Mouse (Mus musculus): ENCODE data around the gene 4930558C23Rik.

GRCm38 (mm10) chr3:95435561-95435960 is 32.9 kb upstream of the 4930558C23Rik start:
- TF ChIP-seq MEF2A (IDR thresholded peaks at IDR 0.05; ENCODE audit: borderline replicate concordance, low read depth, low read length): no peak
- no peak for TF ChIP-seq TCF12 (IDR thresholded peaks at IDR 0.05; ENCODE audit: low read depth, low read length)
- TF ChIP-seq SIN3A (IDR thresholded peaks at IDR 0.05; ENCODE audit: low read length): no peak
- TF ChIP-seq POLR2A (IDR thresholded peaks at IDR 0.05; ENCODE audit: low read depth, low read length): no peak
- no peak for TF ChIP-seq BHLHE40 (IDR thresholded peaks at IDR 0.05; ENCODE audit: low read depth, low read length)
- TF ChIP-seq CTCF (conservative IDR thresholded peaks at IDR 0.05 in 1 of 2, IDR thresholded peaks at IDR 0.05 in 1 of 2; ENCODE audit: low read depth in 2 of 2, low read length in 2 of 2): no peak
- no peak for TF ChIP-seq USF1 (IDR thresholded peaks at IDR 0.05; ENCODE audit: low read depth, low read length)
- TF ChIP-seq UBTF (IDR thresholded peaks at IDR 0.05; ENCODE audit: low read depth, low read length): no peak
- TF ChIP-seq NRF1 (IDR thresholded peaks at IDR 0.05; ENCODE audit: low read depth, low read length): no peak
- no peak for TF ChIP-seq MAZ (IDR thresholded peaks at IDR 0.05; ENCODE audit: low read depth, low read length)
